Mouse (Mus musculus): Measurements from ENCODE around the gene Asb1.

GRCm38 (mm10) chr1:91572458-91572857 lies 32.1 kb downstream of the Asb1 start:
- TF ChIP-seq CTCF (IDR thresholded peaks at IDR 0.05; ENCODE audit: insufficient read depth, low read length) = no peak
- TF ChIP-seq POLR2A (IDR thresholded peaks at IDR 0.05; ENCODE audit: borderline replicate concordance, extremely low read depth, low read depth, low read length) = no peak

Measured in lung, adult 2 months (tissue).